Mouse (Mus musculus): ENCODE data around the gene Trappc1.

Trappc1 gene

GRCm38 (mm10) chr11:69328517-69328916 is 4.7 kb downstream of the Trappc1 start:
- no peak for DNase-seq (ENCODE audit: low read depth, low spot score)

- no peak for DNase-seq (ENCODE audit: low read depth, low spot score)
Observed at GRCm38 (mm10) chr11:69331152-69331551, 7.4 kb downstream of the Trappc1 start.

- peak; percentile 79 for DNase-seq (ENCODE audit: low read depth, low spot score)
Observed at GRCm38 (mm10) chr11:69331929-69332405, 8.2 kb downstream of the Trappc1 start.

GRCm38 (mm10) chr11:69332713-69333253 is 9.0 kb downstream of the Trappc1 start:
- DNase-seq (ENCODE audit: low read depth, low spot score): no peak

- no peak for DNase-seq (ENCODE audit: low read depth, low spot score)
Observed at GRCm38 (mm10) chr11:69333922-69334321, 10.1 kb downstream of the Trappc1 start.

GRCm38 (mm10) chr11:69334796-69335195 is 11.0 kb downstream of the Trappc1 start:
- no peak for DNase-seq (ENCODE audit: low read depth, low spot score)

- peak; percentile 71 for DNase-seq (ENCODE audit: low read depth, low spot score)
Observed at GRCm38 (mm10) chr11:69340161-69341131, 16.7 kb downstream of the Trappc1 start, which contains the start of gene Rnf227. TSS of gene Rnf227 (plus strand) at chr11:69340461.

GRCm38 (mm10) chr11:69346441-69346840 is 22.7 kb downstream of the Trappc1 start:
- DNase-seq (ENCODE audit: low read depth, low spot score): no peak

GRCm38 (mm10) chr11:69356544-69356943 is 32.8 kb downstream of the Trappc1 start:
- DNase-seq (ENCODE audit: low read depth, low spot score): no peak

GRCm38 (mm10) chr11:69357690-69358089 is 33.9 kb downstream of the Trappc1 start:
- no peak for DNase-seq (ENCODE audit: low read depth, low spot score)

- DNase-seq (ENCODE audit: low read depth, low spot score): no peak
Observed at GRCm38 (mm10) chr11:69362021-69362420, 38.2 kb downstream of the Trappc1 start.

- no peak for DNase-seq (ENCODE audit: low read depth, low spot score)
Observed at GRCm38 (mm10) chr11:69362479-69362878, 38.7 kb downstream of the Trappc1 start.

- DNase-seq (ENCODE audit: low read depth, low spot score): no peak
Observed at GRCm38 (mm10) chr11:69364376-69364775, 40.6 kb downstream of the Trappc1 start.

GRCm38 (mm10) chr11:69364910-69365309 is 41.1 kb downstream of the Trappc1 start:
- no peak for DNase-seq (ENCODE audit: low read depth, low spot score)

- DNase-seq (ENCODE audit: low read depth, low spot score): no peak
Observed at GRCm38 (mm10) chr11:69365722-69366121, 41.9 kb downstream of the Trappc1 start.

GRCm38 (mm10) chr11:69366157-69366854 is 42.5 kb downstream of the Trappc1 start:
- peak; percentile 95 for DNase-seq (ENCODE audit: low read depth, low spot score)

GRCm38 (mm10) chr11:69366855-69367615 is 43.3 kb downstream of the Trappc1 start:
- DNase-seq (ENCODE audit: low read depth, low spot score): no peak

GRCm38 (mm10) chr11:69367616-69368355 is 44.0 kb downstream of the Trappc1 start:
- DNase-seq (ENCODE audit: low read depth, low spot score): no peak

- no peak for DNase-seq (ENCODE audit: low read depth, low spot score)
Observed at GRCm38 (mm10) chr11:69368356-69369214, 44.8 kb downstream of the Trappc1 start.

All from brain, embryonic 18.5 days (tissue).